Mouse (Mus musculus): ENCODE measurements around the gene Spef2. TPM values are rescaled to one million over a fixed set of nuclear protein-coding genes. Genes with fewer than 3 reads are reported as not detected.
"Not testable (repeated sequence)": the region's sequence is repeated elsewhere in the genome, so short reads cannot be mapped to it uniquely, and the experiment has no call there.

The Spef2 gene
- polyA plus RNA-seq, 1 experiment from 2014 or later: 0.42 TPM

DNA sequence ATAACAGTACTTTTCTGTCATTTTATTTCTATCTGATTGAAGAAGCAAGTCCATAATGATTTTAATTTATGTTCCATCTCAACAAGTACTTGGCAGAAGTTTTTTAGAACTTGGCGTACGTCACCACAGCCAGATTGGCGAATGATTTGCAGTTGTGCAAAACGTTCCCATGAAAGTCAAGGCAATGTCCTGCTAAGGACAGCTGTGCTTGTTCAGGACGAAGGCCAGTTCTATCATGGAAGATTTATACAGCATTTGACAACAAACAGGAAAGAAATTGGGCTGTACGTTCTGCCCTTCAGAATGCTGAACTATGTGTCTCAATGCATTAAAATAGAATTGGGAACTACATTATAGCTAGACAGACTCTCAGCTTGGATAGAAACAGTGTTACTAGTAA is 183.3 kb downstream of the Spef2 start:
- H3K27ac ChIP-seq: no peak overlapping the region
- ATAC-seq (replicated peaks; ENCODE audit: low FRiP score, low read depth): no peak; the same call in 1 of the 2 replicates
- H3K27me3 ChIP-seq (ENCODE audit: insufficient read depth, low read length): no peaks in the 10 kb centered on the region
- no peak overlapping the region for H3K4me3 ChIP-seq (replicated peaks; ENCODE audit: low read depth, low read length)
- 44% methylated on average over 6 of the region's 6 CpGs for WGBS
- H3K36me3 ChIP-seq (ENCODE audit: insufficient read depth, low read length): no peaks in the 10 kb centered on the region
- DNase-seq (ENCODE audit: low spot score): peak; percentile 72
- TF ChIP-seq CTCF (IDR thresholded peaks at IDR 0.05; ENCODE audit: low read depth): no peak
- no peak overlapping the region for H3K9ac ChIP-seq (ENCODE audit: low read depth, low read length)
- no peak overlapping the region for H3K4me2 ChIP-seq (ENCODE audit: low read length)
- H3K4me1 ChIP-seq (replicated peaks; ENCODE audit: insufficient read depth, low read length): no peaks in the 10 kb centered on the region
- H3K9me3 ChIP-seq (replicated peaks; ENCODE audit: low read length): no peaks in the 10 kb centered on the region

DNA sequence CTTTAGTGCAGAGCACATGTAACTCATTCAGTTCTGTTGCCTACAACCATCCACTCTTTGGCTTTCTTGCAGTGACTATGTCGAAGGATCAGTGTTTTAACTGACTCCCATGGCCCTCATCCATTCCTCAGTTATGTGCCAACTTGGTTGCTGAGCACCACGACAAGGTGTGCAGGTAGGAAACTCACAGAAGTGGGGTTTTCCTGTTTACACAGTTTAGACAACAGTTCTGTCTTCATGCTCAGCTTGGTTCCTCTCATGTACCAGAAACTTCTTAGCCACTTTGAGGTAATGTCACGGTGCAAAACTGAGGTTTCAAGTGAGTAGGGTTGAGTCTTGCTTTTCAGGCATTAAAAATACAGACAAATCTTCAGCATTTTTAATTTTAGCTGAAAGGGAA is 184.5 kb downstream of the Spef2 start:
- Histone ChIP-seq H3K27ac (no peak overlapping the region), H3K9ac (ENCODE audit: low read depth, low read length) (no peak overlapping the region), H3K9me3 (replicated peaks; ENCODE audit: low read length) (no peaks in the 10 kb centered on the region), H3K36me3 (ENCODE audit: insufficient read depth, low read length) (no peaks in the 10 kb centered on the region), H3K4me3 (replicated peaks; ENCODE audit: low read depth, low read length) (no peak overlapping the region), H3K4me2 (ENCODE audit: low read length) (no peak overlapping the region), H3K27me3 (ENCODE audit: insufficient read depth, low read length) (no peaks in the 10 kb centered on the region), H3K4me1 (replicated peaks; ENCODE audit: insufficient read depth, low read length) (no peaks in the 10 kb centered on the region)
- TF ChIP-seq CTCF (IDR thresholded peaks at IDR 0.05; ENCODE audit: low read depth): no peak
- WGBS: 76% methylated on average over 3 of the region's 3 CpGs
- ATAC-seq (replicated peaks; ENCODE audit: low FRiP score, low read depth) (no peak), DNase-seq (ENCODE audit: low spot score) (no peak)

DNA sequence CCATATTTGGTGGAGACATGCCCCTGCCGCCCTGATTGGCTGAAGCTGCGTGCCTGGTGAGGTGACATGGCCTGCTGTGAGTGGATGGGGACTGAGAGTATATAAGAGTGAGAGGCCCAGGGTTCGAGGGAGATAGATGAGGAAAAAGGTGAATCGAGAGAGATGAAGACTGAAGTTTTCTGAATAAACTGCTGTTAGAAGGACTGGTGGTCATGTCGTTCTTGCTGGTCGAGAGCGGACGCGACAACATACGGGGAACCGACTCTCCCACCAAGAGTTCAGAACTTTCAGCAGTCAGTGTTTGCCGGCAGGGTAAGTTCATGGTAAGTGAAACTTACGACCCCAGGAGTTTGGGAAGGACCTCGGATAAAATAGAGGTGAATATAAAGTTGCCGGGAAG is 191.4 kb downstream of the Spef2 start:
- DNase-seq (ENCODE audit: low spot score); H3K27me3 ChIP-seq (ENCODE audit: insufficient read depth, low read length); H3K4me1 ChIP-seq (replicated peaks; ENCODE audit: insufficient read depth, low read length); H3K4me3 ChIP-seq (replicated peaks; ENCODE audit: low read depth, low read length); H3K9me3 ChIP-seq (replicated peaks; ENCODE audit: low read length); H3K9ac ChIP-seq (ENCODE audit: low read depth, low read length); H3K4me2 ChIP-seq (ENCODE audit: low read length); H3K27ac ChIP-seq; ATAC-seq (replicated peaks; ENCODE audit: low FRiP score, low read depth); H3K36me3 ChIP-seq (ENCODE audit: insufficient read depth, low read length): not testable (repeated sequence)
- 94% methylated on average over 13 of the region's 15 CpGs for WGBS

GRCm38 (mm10) chr15:9548951-9549350 is 199.7 kb downstream of the Spef2 start:
- Histone ChIP-seq H3K4me3 (replicated peaks; ENCODE audit: low read depth, low read length) (no peak overlapping the region), H3K9ac (ENCODE audit: low read depth, low read length) (no peak overlapping the region), H3K9me3 (replicated peaks; ENCODE audit: low read length) (no peaks in the 10 kb centered on the region), H3K27me3 (ENCODE audit: insufficient read depth, low read length) (no peaks in the 10 kb centered on the region), H3K4me1 (replicated peaks; ENCODE audit: insufficient read depth, low read length) (no peaks in the 10 kb centered on the region), H3K36me3 (ENCODE audit: insufficient read depth, low read length) (no peaks in the 10 kb centered on the region), H3K27ac (no peak overlapping the region), H3K4me2 (ENCODE audit: low read length) (no peak overlapping the region)
- TF ChIP-seq CTCF (IDR thresholded peaks at IDR 0.05; ENCODE audit: low read depth): no peak
- ATAC-seq (replicated peaks; ENCODE audit: low FRiP score, low read depth) (no peak), DNase-seq (ENCODE audit: low spot score) (no peak)
- WGBS: 70% methylated on average over 2 of the region's 2 CpGs

- TF ChIP-seq CTCF (IDR thresholded peaks at IDR 0.05; ENCODE audit: low read depth): no peak
- no peaks in the 10 kb centered on the region for H3K4me1 ChIP-seq (replicated peaks; ENCODE audit: insufficient read depth, low read length)
- H3K4me2 ChIP-seq (ENCODE audit: low read length): no peak overlapping the region
- ATAC-seq (replicated peaks; ENCODE audit: low FRiP score, low read depth) (no peak), DNase-seq (ENCODE audit: low spot score) (no peak)
- H3K9ac ChIP-seq (ENCODE audit: low read depth, low read length): no peak overlapping the region
- H3K9me3 ChIP-seq (replicated peaks; ENCODE audit: low read length): no peaks in the 10 kb centered on the region
- H3K4me3 ChIP-seq (replicated peaks; ENCODE audit: low read depth, low read length): no peak overlapping the region
- WGBS: 65% methylated on average over 1 of the region's 1 CpGs
- no peak overlapping the region for H3K27ac ChIP-seq
- no peaks in the 10 kb centered on the region for H3K27me3 ChIP-seq (ENCODE audit: insufficient read depth, low read length)
- H3K36me3 ChIP-seq (ENCODE audit: insufficient read depth, low read length): no peaks in the 10 kb centered on the region
Observed at GRCm38 (mm10) chr15:9535200-9535599, 213.5 kb downstream of the Spef2 start.

GRCm38 (mm10) chr15:9533356-9533902 is 215.2 kb downstream of the Spef2 start:
- Histone ChIP-seq H3K36me3 (ENCODE audit: insufficient read depth, low read length) (no peaks in the 10 kb centered on the region), H3K9me3 (replicated peaks; ENCODE audit: low read length) (no peaks in the 10 kb centered on the region), H3K27ac (no peak overlapping the region), H3K4me3 (replicated peaks; ENCODE audit: low read depth, low read length) (no peak overlapping the region), H3K9ac (ENCODE audit: low read depth, low read length) (no peak overlapping the region), H3K4me2 (ENCODE audit: low read length) (no peak overlapping the region), H3K27me3 (ENCODE audit: insufficient read depth, low read length) (no peaks in the 10 kb centered on the region), H3K4me1 (replicated peaks; ENCODE audit: insufficient read depth, low read length) (no peaks in the 10 kb centered on the region)
- DNase-seq (ENCODE audit: low spot score) (no peak), ATAC-seq (replicated peaks; ENCODE audit: low FRiP score, low read depth) (no peak)
- WGBS: 87% methylated on average over 3 of the region's 3 CpGs
- no peak for TF ChIP-seq CTCF (IDR thresholded peaks at IDR 0.05; ENCODE audit: low read depth)

- DNase-seq (ENCODE audit: low spot score) (no peak), ATAC-seq (replicated peaks; ENCODE audit: low FRiP score, low read depth) (no peak)
- no peak for TF ChIP-seq CTCF (IDR thresholded peaks at IDR 0.05; ENCODE audit: low read depth)
- Histone ChIP-seq H3K4me3 (replicated peaks; ENCODE audit: low read depth, low read length) (no peak within 1 kb of the TSS), H3K4me2 (ENCODE audit: low read length) (no peak within 1 kb of the TSS), H3K27ac (no peak within 1 kb of the TSS), H3K27me3 (ENCODE audit: insufficient read depth, low read length) (no peaks in the 10 kb centered on the region), H3K4me1 (replicated peaks; ENCODE audit: insufficient read depth, low read length) (no peaks in the 10 kb centered on the region), H3K36me3 (ENCODE audit: insufficient read depth, low read length) (no peaks in the 10 kb centered on the region), H3K9me3 (replicated peaks; ENCODE audit: low read length) (no peaks in the 10 kb centered on the region), H3K9ac (ENCODE audit: low read depth, low read length) (no peak within 1 kb of the TSS)
- WGBS: 76% methylated on average over 4 of the region's 4 CpGs
Observed at GRCm38 (mm10) chr15:9530076-9530475, 218.6 kb downstream of the Spef2 start, which contains the start of gene Il7r. Gene Il7r, minus strand, starts transcription at chr15:9530176.
